Mouse (Mus musculus): Measurements from ENCODE around the gene 1700030J22Rik. TPM values are rescaled to one million over a fixed set of nuclear protein-coding genes. Genes with fewer than 3 reads are reported as not detected.

The 1700030J22Rik gene
- 0.37 and 0.82 TPM in 2 replicates for polyA plus RNA-seq (2012; rRNA removed; ENCODE audit: low replicate concordance)

DNA sequence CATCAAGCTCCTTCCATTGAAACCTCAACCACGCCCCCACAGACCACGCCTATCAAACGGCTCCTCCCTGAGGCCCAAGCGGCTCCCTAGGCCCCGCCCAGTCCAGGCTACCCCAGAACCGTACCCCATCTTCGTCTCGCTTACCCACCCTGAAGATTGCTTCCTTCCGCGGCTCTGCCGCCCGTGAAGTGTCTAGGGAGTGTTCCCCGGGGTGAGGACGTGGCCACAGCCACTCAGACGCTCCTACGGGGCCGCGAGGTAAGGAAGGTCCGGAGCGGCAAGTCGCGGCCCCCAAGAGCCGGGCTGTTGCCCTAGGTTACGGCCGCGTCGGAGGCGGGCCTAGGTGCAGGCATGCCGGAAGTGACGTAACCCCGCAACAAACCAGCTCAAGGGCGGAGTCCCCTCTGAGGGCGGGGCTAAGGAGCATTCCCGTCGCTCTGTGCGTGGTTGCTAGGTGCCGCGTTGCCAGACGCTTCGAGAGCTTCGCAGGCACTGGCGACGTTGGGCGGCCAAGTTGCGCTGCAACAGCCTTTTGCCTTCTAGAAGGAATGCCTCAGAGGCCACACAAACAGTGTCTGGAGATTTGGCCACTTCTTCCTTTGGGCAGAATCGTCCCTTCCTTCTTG is at the start of gene 1700030J22Rik:
TSS of gene 1700030J22Rik (minus strand) at position 329 of the 626 bp plus-strand sequence.

DNA sequence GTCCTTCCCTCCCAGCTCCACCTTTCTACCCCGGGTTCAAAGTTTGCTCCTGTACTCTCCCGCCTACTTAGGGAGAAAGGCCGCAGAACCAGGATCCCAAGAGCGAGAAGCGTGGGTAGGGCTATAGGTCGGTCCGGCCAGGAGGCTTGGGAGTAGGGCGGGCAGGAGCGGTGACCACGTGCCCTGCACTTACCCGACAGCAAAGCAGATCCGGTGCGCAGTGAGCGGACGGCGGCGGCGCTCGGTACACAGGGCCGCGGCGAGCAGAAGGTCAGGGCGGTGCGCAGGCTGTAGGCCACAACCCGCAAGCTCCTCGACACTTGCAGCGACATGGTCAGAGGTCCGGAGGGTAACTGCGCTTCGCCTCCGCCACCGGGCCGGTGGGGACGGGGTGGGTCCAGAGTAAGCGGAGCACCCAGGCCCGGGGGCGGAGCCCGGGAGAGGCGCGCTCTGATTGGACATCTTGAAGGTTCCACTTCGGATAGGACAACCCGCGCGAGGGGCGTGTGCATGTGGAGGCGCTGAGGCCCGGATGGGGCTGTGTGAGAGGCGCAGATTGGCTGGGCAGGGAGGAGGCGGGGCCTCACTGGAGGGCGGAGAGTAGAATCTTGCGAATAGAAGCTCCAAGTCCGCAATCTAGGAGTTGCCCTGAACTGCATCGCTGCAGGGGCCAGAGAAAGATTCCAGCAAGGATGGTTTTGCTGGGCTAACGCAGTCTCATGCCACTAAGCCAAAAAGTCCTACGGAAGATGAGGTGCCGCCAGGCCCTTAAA is 14.5 kb upstream of the 1700030J22Rik start, which contains the start of gene Gcsh:
TSS of gene Gcsh (minus strand) at position 443 of the 773 bp plus-strand sequence.

DNA sequence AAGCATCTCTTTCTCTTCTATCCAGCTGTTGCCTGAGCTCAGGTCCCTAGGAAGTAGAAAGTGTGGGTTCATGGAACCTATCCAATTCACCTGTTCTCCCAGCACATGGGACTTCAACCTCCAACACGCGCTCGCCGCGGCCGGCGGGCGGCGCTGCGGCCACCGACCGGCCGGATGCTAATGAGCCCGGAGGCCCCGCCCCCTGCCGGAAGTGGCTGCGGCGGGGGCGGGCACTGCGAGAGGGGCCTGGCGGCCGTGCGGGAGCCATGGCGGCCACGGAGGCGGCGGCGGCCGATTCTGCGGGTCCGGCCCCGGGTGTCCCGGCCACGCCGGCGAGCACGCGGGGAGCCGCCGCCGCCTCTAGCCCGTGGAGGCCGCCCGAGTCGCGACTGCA is 35.6 kb downstream of the 1700030J22Rik start, which contains the start of gene Atmin:
TSS of gene Atmin (plus strand) at position 233 of the 394 bp plus-strand sequence.

DNA sequence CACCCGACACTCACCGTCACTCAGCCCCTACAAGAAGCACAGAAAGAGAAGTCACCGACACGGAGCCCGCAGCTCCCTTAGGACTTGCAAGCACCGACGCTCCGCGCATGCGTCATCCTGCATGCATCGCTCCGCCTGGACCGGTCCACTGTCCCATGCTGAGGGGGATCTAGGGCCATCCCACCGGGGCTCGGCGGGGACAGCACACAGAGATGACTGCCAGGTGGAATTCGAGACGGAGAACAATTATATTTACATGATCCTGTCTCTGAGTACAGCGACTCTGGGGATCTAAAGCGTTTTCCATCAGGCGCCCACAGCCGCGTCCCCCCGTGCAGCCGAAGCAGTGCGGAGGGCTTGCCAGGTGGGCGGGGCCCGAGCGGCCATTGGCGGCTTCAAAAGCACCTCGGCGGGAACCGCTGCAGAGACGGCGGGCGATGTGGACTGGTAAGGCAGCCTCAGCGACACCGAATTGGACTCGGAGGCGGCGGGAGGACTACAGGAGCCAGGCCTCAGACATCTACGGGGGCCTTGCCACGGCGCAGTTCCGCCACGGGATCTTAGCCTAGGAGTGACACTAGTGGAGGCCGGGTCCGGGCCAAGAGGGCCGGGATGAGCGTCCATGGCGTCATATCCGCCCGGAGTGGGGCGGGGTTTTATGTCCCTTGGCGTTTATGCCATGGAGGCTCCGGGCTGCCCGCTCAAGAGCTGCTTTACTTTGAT is 57.3 kb downstream of the 1700030J22Rik start, which contains the start of the genes Cmc2 and Cenpn:
TSS of gene Cmc2 (minus strand) at position 119 of the 723 bp plus-strand sequence.
TSS of gene Cenpn (plus strand) at position 394 of the 723 bp plus-strand sequence.

Other genes with a start within 250 kb of the 1700030J22Rik start
- 3.1 and 3.2 TPM in 2 replicates for gene Cdyl2, start 246.0 kb downstream of the 1700030J22Rik start, polyA plus RNA-seq (2012; rRNA removed; ENCODE audit: low replicate concordance)
- 9.6 and 15.0 TPM in 2 replicates for gene Cmc2, start 57.5 kb downstream of the 1700030J22Rik start, polyA plus RNA-seq (2012; rRNA removed; ENCODE audit: low replicate concordance)
- gene Cenpn, start 57.2 kb downstream of the 1700030J22Rik start, polyA plus RNA-seq (2012; rRNA removed; ENCODE audit: low replicate concordance) = 1.6 and 4.9 TPM in 2 replicates
- 13.0 and 20.6 TPM in 2 replicates for gene Atmin, start 35.6 kb downstream of the 1700030J22Rik start, polyA plus RNA-seq (2012; rRNA removed; ENCODE audit: low replicate concordance)
- 39.9 and 88.9 TPM in 2 replicates for gene Gcsh, start 14.6 kb upstream of the 1700030J22Rik start, polyA plus RNA-seq (2012; rRNA removed; ENCODE audit: low replicate concordance)
- 0.13 and 0.30 TPM in 2 replicates for gene Pkd1l2, start 103.5 kb upstream of the 1700030J22Rik start, polyA plus RNA-seq (2012; rRNA removed; ENCODE audit: low replicate concordance)
- gene Bco1, start 116.9 kb upstream of the 1700030J22Rik start, polyA plus RNA-seq (2012; rRNA removed; ENCODE audit: low replicate concordance) = 0.09 and 0.20 TPM in 2 replicates
- gene Gan, start 179.2 kb upstream of the 1700030J22Rik start, polyA plus RNA-seq (2012; rRNA removed; ENCODE audit: low replicate concordance) = 4.8 and 7.2 TPM in 2 replicates

Data from subcutaneous adipose tissue, adult 2 months (tissue).